Mouse (Mus musculus) forebrain, postnatal 0 days (tissue): ENCODE results near the gene Slc18a3. TPM values are rescaled to one million over a fixed set of nuclear protein-coding genes. Genes with fewer than 3 reads are reported as not detected.

Experiments used
- ATAC-seq: fragments of 200-750 bp; cut with Nextera tagmentation; 2 replicates; pipeline ENCODE4 v1.8.0; 2017; ENCODE audit warnings: mild to moderate bottlenecking, moderate library complexity
- DNase-seq: peaks from one replicate; pipeline ENCODE4 v3.0.0-alpha.2; 2015
- H3K27ac ChIP-seq: fragments of 300-500 bp; sonication (generic); 2 replicates; pipeline ENCODE4 v1.5.1; 2014; ENCODE audit warnings: low read depth, mild to moderate bottlenecking, antibody characterized with exemption, low read length, moderate library complexity, mixed read lengths
- H3K27me3 ChIP-seq: fragments of 300-500 bp; sonication (generic); 2 replicates; pipeline ENCODE4 v1.6.1; 2014; ENCODE audit warnings: mild to moderate bottlenecking, low read length, mixed read lengths; ENCODE audit not compliant: insufficient read depth
- H3K36me3 ChIP-seq: fragments of 300-500 bp; sonication (generic); 2 replicates; pipeline ENCODE4 v1.6.1; 2014; ENCODE audit warnings: mild to moderate bottlenecking, moderate library complexity; ENCODE audit not compliant: insufficient read depth
- H3K4me1 ChIP-seq: fragments of 300-500 bp; sonication (generic); 2 replicates; pipeline ENCODE4 v1.6.1; 2014; ENCODE audit warnings: antibody characterized with exemption; ENCODE audit not compliant: insufficient read depth
- H3K4me2 ChIP-seq: fragments of 300-500 bp; sonication (generic); 2 replicates; pipeline ENCODE4 v1.6.1; 2014; ENCODE audit warnings: low read depth, mild to moderate bottlenecking, moderate library complexity
- H3K4me3 ChIP-seq: fragments of 300-500 bp; sonication (generic); 2 replicates; pipeline ENCODE4 v1.5.1; 2014; ENCODE audit warnings: low read depth, low read length, mixed read lengths
- H3K9ac ChIP-seq: fragments of 300-500 bp; sonication (generic); 2 replicates; pipeline ENCODE4 v1.6.1; 2014; ENCODE audit warnings: mild to moderate bottlenecking
- H3K9me3 ChIP-seq: fragments of 300-500 bp; sonication (generic); 2 replicates; pipeline ENCODE4 v1.6.1; 2016; ENCODE audit warnings: low read length
- CTCF ChIP-seq: sonication (generic); IDR thresholded peaks from 2 replicates; pipeline ENCODE4 v1.5.1; 2016; ENCODE audit warnings: antibody characterized with exemption, control low read depth, low read depth
- WGBS: fragments of 180-500 bp; shearing (Covaris S2); extraction: QIAGEN DNeasy Blood & Tissue Kit; methylation state at CpG from one replicate; pipeline ENCODE4 v1.1.7; 2014; 5-methylcytosine and 5-hydroxymethylcytosine counted together
- polyA plus RNA-seq: library from polyadenylated mRNA; unstranded; fragments of >200 nt; fragmentation: Nextera tagmentation; extraction: Ambion mirVana; gene quantifications from 2 replicates; pipeline ENCODE4 v1.2.1, GENCODE M21; 2015
- total RNA-seq: library from RNA; depleted of rRNA; stranded (reverse); fragments of >200 nt; gene quantifications from 2 replicates; pipeline ENCODE4 v1.2.3, GENCODE M21; 2014

Gene Slc18a3
- total and polyA plus RNA-seq, 2 experiments from 2014 or later: 2.4 to 4.4 TPM

DNA sequence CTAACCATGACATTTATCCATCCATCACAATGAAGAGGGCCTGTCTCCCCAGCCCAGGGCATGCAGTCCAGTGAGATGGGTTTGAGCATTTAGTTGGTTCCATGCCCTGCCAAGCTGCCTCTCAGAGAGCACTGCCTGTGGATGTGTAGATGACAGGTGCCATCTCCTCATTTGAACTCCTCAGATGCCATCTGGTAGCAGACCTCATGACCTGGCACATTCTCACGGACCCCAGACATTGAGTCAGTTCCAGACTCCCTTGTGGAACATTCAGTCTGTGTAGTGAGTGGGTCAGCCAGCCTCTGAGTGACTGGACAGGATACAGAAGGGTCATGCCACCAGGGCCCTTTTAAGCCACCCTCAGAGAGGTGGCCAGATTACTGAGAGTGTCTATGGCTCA lies 12.9 kb upstream of the Slc18a3 start:
- no peak for TF ChIP-seq CTCF
- no peak for ATAC-seq
- WGBS: 63% methylated on average over 1 of the region's 1 CpGs

DNA sequence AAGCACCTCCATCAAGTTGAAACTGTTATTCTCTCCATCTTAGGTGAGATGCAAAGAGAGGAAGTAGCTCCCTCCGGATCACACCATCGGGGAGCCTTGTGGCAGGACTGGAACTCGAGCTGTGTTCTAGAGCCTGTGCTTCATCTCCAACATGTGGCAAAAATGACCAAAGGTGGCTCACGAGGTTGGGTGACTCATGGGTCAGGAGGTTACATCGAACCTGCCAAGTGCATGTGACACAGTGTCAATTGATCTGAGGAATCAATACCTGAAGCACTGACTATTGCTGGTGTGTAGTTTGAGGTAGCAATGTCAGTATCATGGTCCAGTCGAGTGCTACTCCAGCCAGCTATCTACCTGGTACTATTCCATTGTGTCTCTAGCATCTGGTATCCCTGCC lies 11.9 kb upstream of the Slc18a3 start:
- Histone ChIP-seq H3K27ac (no peak overlapping the region), H3K9ac (no peak overlapping the region), H3K4me2 (no peak overlapping the region), H3K36me3 (no peaks in the 10 kb centered on the region), H3K4me3 (no peak overlapping the region), H3K27me3 (no peaks in the 10 kb centered on the region), H3K9me3 (no peaks in the 10 kb centered on the region), H3K4me1 (no peaks in the 10 kb centered on the region)
- no peak for DNase-seq
- no peak for TF ChIP-seq CTCF
- ATAC-seq: no peak
- 78% methylated on average over 6 of the region's 6 CpGs for WGBS

More for the DNA sequence above, 12.9 kb upstream of the Slc18a3 start:
- Histone ChIP-seq H3K27ac (no peak overlapping the region), H3K9ac (no peak overlapping the region), H3K36me3 (no peaks in the 10 kb centered on the region), H3K9me3 (no peaks in the 10 kb centered on the region), H3K4me1 (no peaks in the 10 kb centered on the region), H3K27me3 (no peaks in the 10 kb centered on the region), H3K4me2 (no peak overlapping the region), H3K4me3 (no peak overlapping the region)
- DNase-seq: no peak

DNA sequence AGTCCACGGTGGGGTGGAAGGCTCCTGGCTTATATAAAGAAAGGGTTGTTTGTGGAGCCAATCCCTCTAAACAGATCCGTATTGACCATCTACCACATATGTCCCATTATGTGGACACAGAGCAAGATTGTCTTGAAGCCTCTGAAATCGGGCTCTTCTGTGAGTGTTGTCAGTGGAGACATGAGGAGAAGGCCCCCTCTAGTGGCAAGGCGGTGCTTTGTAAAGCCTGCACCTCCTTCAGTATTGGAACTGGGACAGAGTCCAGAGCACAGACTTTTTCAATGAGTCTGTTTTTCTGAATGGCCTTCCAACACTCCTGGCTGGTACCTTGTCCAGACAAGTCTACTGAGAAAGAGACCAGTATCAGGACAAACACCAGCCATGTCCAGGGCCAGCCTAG lies 8.3 kb upstream of the Slc18a3 start:
- peak; percentile 86 for TF ChIP-seq CTCF
- peak; percentile 79 for DNase-seq
- WGBS: 13% methylated on average over 4 of the region's 4 CpGs

DNA sequence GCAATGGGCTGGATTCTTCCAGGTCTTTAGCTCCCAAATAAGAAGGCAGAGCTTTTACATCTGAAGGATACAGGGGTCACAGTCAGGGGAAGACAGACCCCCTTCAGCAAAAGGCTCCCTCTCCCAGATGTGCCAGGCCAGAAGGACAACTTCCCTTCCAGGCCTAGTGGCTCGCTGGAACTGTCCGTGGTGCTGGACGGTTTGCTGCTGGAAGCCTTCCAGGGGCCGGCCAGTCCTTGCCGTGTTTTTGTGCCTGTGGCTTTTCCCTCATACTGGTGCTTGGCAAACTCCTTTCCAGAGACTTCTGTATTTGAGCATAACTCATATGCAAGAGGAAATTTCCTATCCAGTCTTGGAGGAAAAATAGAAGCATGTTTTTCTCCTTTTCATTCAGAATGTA lies 3.0 kb upstream of the Slc18a3 start:
- no peak for ATAC-seq
- peak; percentile 25 for DNase-seq

More for the DNA sequence above, 8.3 kb upstream of the Slc18a3 start:
- no peaks in the 10 kb centered on the region for H3K9me3 ChIP-seq
- H3K4me3 ChIP-seq: no peak overlapping the region
- H3K4me2 ChIP-seq: no peak overlapping the region
- ATAC-seq: peak; percentile 73
- H3K9ac ChIP-seq: no peak overlapping the region
- H3K27ac ChIP-seq: no peak overlapping the region
- H3K4me1 ChIP-seq: no peaks in the 10 kb centered on the region
- H3K27me3 ChIP-seq: no peaks in the 10 kb centered on the region
- no peaks in the 10 kb centered on the region for H3K36me3 ChIP-seq

GRCm38 (mm10) chr14:32465889-32466288 lies 1.2 kb upstream of the Slc18a3 start, which contains the start of gene Chat:
Gene Chat (minus strand): TSS chr14:32465989.
- 16% methylated on average over 13 of the region's 13 CpGs for whole genome bisulfite sequencing
- ATAC-seq: no peak
- TF ChIP-seq CTCF: no peak

More for the DNA sequence above, 3.0 kb upstream of the Slc18a3 start:
- TF ChIP-seq CTCF: no peak
- no peak overlapping the region for H3K9ac ChIP-seq
- no peaks in the 10 kb centered on the region for H3K4me1 ChIP-seq
- no peak overlapping the region for H3K27ac ChIP-seq
- 14% methylated on average over 5 of the region's 5 CpGs for WGBS
- no peak overlapping the region for H3K4me3 ChIP-seq
- H3K4me2 ChIP-seq: no peak overlapping the region
- no peaks in the 10 kb centered on the region for H3K9me3 ChIP-seq
- peaks cover 33% of the 10 kb centered on the region for H3K27me3 ChIP-seq
- no peaks in the 10 kb centered on the region for H3K36me3 ChIP-seq

DNA sequence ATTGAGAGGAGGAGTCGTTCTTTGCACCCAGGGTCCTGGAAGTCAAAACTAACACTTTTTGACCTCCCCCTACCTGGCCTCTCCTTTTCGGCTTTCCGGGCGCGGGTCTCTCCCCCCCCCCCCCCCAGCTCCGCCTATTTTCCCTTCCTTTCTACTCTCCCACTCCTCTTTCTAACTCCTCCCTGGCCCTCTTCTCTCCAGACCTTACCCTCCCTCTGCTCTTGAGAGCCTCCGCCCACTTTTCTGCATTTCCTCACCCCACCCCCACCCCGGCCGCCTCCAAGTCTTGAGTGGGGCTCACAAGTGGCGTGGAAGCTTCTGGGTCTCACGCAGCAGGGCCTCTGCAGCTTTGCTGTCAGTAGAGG lies 838 bp upstream of the Slc18a3 start:
- DNase-seq (no peak), ATAC-seq (no peak)
- Histone ChIP-seq H3K4me3 (peak overlapping the region; percentile 39; the same call in 1 of the 2 replicates), H3K4me1 (no peaks in the 10 kb centered on the region), H3K4me2 (peak overlapping the region; percentile 63; the same call in 1 of the 2 replicates), H3K36me3 (no peaks in the 10 kb centered on the region), H3K27ac (no peak overlapping the region), H3K27me3 (peaks cover 55% of the 10 kb centered on the region), H3K9me3 (no peaks in the 10 kb centered on the region), H3K9ac (no peak overlapping the region)
- no peak for TF ChIP-seq CTCF
- 4% methylated on average over 9 of the region's 11 CpGs for WGBS

More at GRCm38 (mm10) chr14:32465889-32466288, 1.2 kb upstream of the Slc18a3 start, which contains the start of gene Chat:
- Histone ChIP-seq H3K4me3 (peak within 1 kb of the TSS; percentile 39), H3K27me3 (peaks cover 51% of the 10 kb centered on the region), H3K36me3 (no peaks in the 10 kb centered on the region), H3K4me1 (no peaks in the 10 kb centered on the region), H3K9ac (no peak within 1 kb of the TSS), H3K4me2 (peak within 1 kb of the TSS; percentile 63), H3K9me3 (no peaks in the 10 kb centered on the region), H3K27ac (no peak within 1 kb of the TSS)
- DNase-seq: no peak

DNA sequence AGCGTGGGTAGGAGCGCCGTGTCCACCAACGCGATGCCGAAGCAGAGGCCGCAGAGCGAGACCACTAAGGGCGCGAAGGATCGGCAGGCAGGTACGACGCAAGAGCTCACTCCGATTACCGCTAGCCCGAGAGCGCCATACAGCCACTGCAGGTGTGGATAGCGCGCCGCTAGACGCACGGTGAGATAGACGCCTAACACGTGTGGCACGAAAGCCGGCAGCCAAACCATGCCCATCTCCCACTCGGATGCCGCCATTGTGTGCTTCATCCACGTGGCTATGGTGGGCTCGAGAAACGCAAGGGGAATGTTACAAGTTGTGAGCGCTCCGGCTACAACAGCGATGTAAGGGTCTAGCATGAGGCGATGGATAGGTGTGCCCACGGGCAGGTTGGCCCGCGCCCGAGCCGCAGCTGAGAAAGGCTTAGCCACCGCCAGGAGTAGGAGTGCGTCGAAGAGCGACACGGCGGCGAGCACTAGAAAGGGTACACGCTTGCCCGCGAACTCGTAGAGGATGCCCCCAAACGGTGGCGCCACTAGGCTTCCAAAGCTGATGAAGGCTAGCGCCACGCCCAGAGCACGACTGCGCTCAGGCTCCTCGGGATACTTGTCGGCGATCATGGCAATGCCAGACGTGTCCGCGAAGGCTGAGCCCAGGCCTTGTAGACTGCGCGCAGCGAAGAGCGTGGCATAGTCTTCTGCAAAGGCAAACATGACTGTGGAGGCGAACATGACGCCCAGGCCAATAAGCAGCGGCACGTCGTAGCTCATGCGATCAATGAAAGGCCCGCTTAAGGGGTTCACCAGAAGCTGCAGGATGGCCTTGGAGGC lies 1.2 kb downstream of the Slc18a3 start:
- H3K4me2 ChIP-seq: peak overlapping the region; percentile 63
- H3K27ac ChIP-seq: no peak overlapping the region
- H3K4me3 ChIP-seq: peak overlapping the region; percentile 39
- DNase-seq (peak; percentile 48), ATAC-seq (peak; percentile 50; the same call in 1 of the 2 replicates)
- no peaks in the 10 kb centered on the region for H3K9me3 ChIP-seq
- no peaks in the 10 kb centered on the region for H3K4me1 ChIP-seq
- peak; percentile 17; the same call in 1 of the 2 replicates for TF ChIP-seq CTCF
- H3K36me3 ChIP-seq: no peaks in the 10 kb centered on the region
- peaks cover 74% of the 10 kb centered on the region for H3K27me3 ChIP-seq
- 3% methylated on average over 74 of the region's 74 CpGs for WGBS
- H3K9ac ChIP-seq: no peak overlapping the region; the same call in 1 of the 2 replicates
